Mouse (Mus musculus): ENCODE results near the gene Tssk6. TPM values are rescaled to one million over a fixed set of nuclear protein-coding genes. Genes with fewer than 3 reads are reported as not detected.
A peak's percentile ranks its signal among the peaks of the same experiment; 100 is the strongest.

Gene Tssk6
- polyA plus RNA-seq, 1 experiment from 2014 or later: 4.5 TPM

GRCm38 (mm10) chr8:69876097-69876496 is 25.9 kb upstream of the Tssk6 start:
- Histone ChIP-seq H3K4me1 (replicated peaks) (peaks cover 11% of the 10 kb centered on the region), H3K9ac (no peak overlapping the region), H3K27ac (no peak overlapping the region), H3K4me2 (no peak overlapping the region), H3K9me3 (no peaks in the 10 kb centered on the region), H3K27me3 (peaks cover 47% of the 10 kb centered on the region), H3K4me3 (no peak overlapping the region), H3K36me3 (peaks cover 18% of the 10 kb centered on the region)
- ATAC-seq (ENCODE audit: low FRiP score): no peak
- WGBS: 50% methylated on average over 10 of the region's 10 CpGs

GRCm38 (mm10) chr8:69876967-69877366 is 25.0 kb upstream of the Tssk6 start:
- H3K9me3 ChIP-seq: no peaks in the 10 kb centered on the region
- no peak for ATAC-seq (ENCODE audit: low FRiP score)
- WGBS: 78% methylated on average over 10 of the region's 10 CpGs
- H3K9ac ChIP-seq: no peak overlapping the region
- no peak overlapping the region for H3K4me2 ChIP-seq
- H3K27me3 ChIP-seq: peaks cover 56% of the 10 kb centered on the region
- no peak overlapping the region for H3K4me3 ChIP-seq
- H3K4me1 ChIP-seq (replicated peaks): peaks cover 19% of the 10 kb centered on the region
- H3K36me3 ChIP-seq: peaks cover 9% of the 10 kb centered on the region
- no peak overlapping the region for H3K27ac ChIP-seq

- WGBS: 83% methylated on average over 4 of the region's 4 CpGs
- peaks cover 24% of the 10 kb centered on the region for H3K4me1 ChIP-seq (replicated peaks)
- no peak overlapping the region for H3K4me2 ChIP-seq
- H3K27me3 ChIP-seq: peaks cover 60% of the 10 kb centered on the region
- no peak for ATAC-seq (ENCODE audit: low FRiP score)
- no peaks in the 10 kb centered on the region for H3K9me3 ChIP-seq
- H3K36me3 ChIP-seq: peaks cover 8% of the 10 kb centered on the region
- H3K4me3 ChIP-seq: no peak overlapping the region
- H3K27ac ChIP-seq: no peak overlapping the region
- no peak overlapping the region for H3K9ac ChIP-seq
These were observed 24.6 kb upstream of the Tssk6 start for GRCm38 (mm10) chr8:69877396-69877795.

- H3K4me2 ChIP-seq: no peak overlapping the region
- H3K4me3 ChIP-seq: no peak overlapping the region
- no peaks in the 10 kb centered on the region for H3K9me3 ChIP-seq
- H3K27ac ChIP-seq: no peak overlapping the region
- ATAC-seq (ENCODE audit: low FRiP score): no peak
- H3K9ac ChIP-seq: no peak overlapping the region
- H3K27me3 ChIP-seq: peaks cover 66% of the 10 kb centered on the region
- H3K36me3 ChIP-seq: peaks cover 2% of the 10 kb centered on the region; the same call in 1 of the 2 replicates
- H3K4me1 ChIP-seq (replicated peaks): peaks cover 30% of the 10 kb centered on the region
- WGBS: 72% methylated on average over 3 of the region's 3 CpGs
These were observed 24.0 kb upstream of the Tssk6 start for GRCm38 (mm10) chr8:69877992-69878391.

- Histone ChIP-seq H3K27ac (no peak overlapping the region), H3K4me1 (replicated peaks) (peaks cover 30% of the 10 kb centered on the region), H3K27me3 (peaks cover 83% of the 10 kb centered on the region), H3K9ac (no peak overlapping the region), H3K36me3 (no peaks in the 10 kb centered on the region), H3K4me3 (peak overlapping the region; percentile 44; the same call in 1 of the 2 replicates), H3K9me3 (no peaks in the 10 kb centered on the region), H3K4me2 (no peak overlapping the region)
- 66% methylated on average over 8 of the region's 8 CpGs for WGBS
- no peak for ATAC-seq (ENCODE audit: low FRiP score)
These were observed 22.3 kb upstream of the Tssk6 start for GRCm38 (mm10) chr8:69879678-69880077.

GRCm38 (mm10) chr8:69880841-69881240 is 21.1 kb upstream of the Tssk6 start:
- no peaks in the 10 kb centered on the region for H3K9me3 ChIP-seq
- H3K27me3 ChIP-seq: peaks cover 95% of the 10 kb centered on the region
- H3K4me1 ChIP-seq (replicated peaks): peaks cover 30% of the 10 kb centered on the region
- H3K27ac ChIP-seq: no peak overlapping the region
- ATAC-seq (ENCODE audit: low FRiP score): no peak
- H3K36me3 ChIP-seq: no peaks in the 10 kb centered on the region
- H3K9ac ChIP-seq: peak overlapping the region; percentile 62; the same call in 1 of the 2 replicates
- peak overlapping the region; percentile 54 for H3K4me2 ChIP-seq
- 11% methylated on average over 37 of the region's 37 CpGs for WGBS
- H3K4me3 ChIP-seq: peak overlapping the region; percentile 44

- H3K9me3 ChIP-seq: no peaks in the 10 kb centered on the region
- peaks cover 31% of the 10 kb centered on the region for H3K4me1 ChIP-seq (replicated peaks)
- peak overlapping the region; percentile 54 for H3K4me2 ChIP-seq
- peak overlapping the region; percentile 44 for H3K4me3 ChIP-seq
- H3K36me3 ChIP-seq: no peaks in the 10 kb centered on the region
- peak; percentile 8 for ATAC-seq (ENCODE audit: low FRiP score)
- no peak overlapping the region for H3K27ac ChIP-seq
- 22% methylated on average over 79 of the region's 79 CpGs for WGBS
- peaks cover 95% of the 10 kb centered on the region for H3K27me3 ChIP-seq
- peak overlapping the region; percentile 62; the same call in 1 of the 2 replicates for H3K9ac ChIP-seq
These were observed 20.6 kb upstream of the Tssk6 start for GRCm38 (mm10) chr8:69881261-69881865.

GRCm38 (mm10) chr8:69882021-69882756 is 19.8 kb upstream of the Tssk6 start:
- peak overlapping the region; percentile 54 for H3K4me2 ChIP-seq
- no peaks in the 10 kb centered on the region for H3K9me3 ChIP-seq
- no peak overlapping the region for H3K27ac ChIP-seq
- H3K9ac ChIP-seq: peak overlapping the region; percentile 62
- no peaks in the 10 kb centered on the region for H3K36me3 ChIP-seq
- peaks cover 39% of the 10 kb centered on the region for H3K4me1 ChIP-seq (replicated peaks)
- H3K27me3 ChIP-seq: peaks cover 97% of the 10 kb centered on the region
- peak overlapping the region; percentile 44 for H3K4me3 ChIP-seq
- 4% methylated on average over 102 of the region's 103 CpGs for WGBS
- ATAC-seq (ENCODE audit: low FRiP score): peak; percentile 60

- H3K36me3 ChIP-seq: no peaks in the 10 kb centered on the region
- peaks cover 98% of the 10 kb centered on the region for H3K27me3 ChIP-seq
- peak overlapping the region; percentile 44 for H3K4me3 ChIP-seq
- ATAC-seq (ENCODE audit: low FRiP score): peak; percentile 5; the same call in 1 of the 2 replicates
- peak overlapping the region; percentile 54 for H3K4me2 ChIP-seq
- peaks cover 47% of the 10 kb centered on the region for H3K4me1 ChIP-seq (replicated peaks)
- no peak overlapping the region for H3K9ac ChIP-seq
- no peak overlapping the region for H3K27ac ChIP-seq
- H3K9me3 ChIP-seq: no peaks in the 10 kb centered on the region
- 10% methylated on average over 51 of the region's 52 CpGs for WGBS
These were observed 19.0 kb upstream of the Tssk6 start for GRCm38 (mm10) chr8:69882833-69883600.

GRCm38 (mm10) chr8:69884141-69884540 is 17.8 kb upstream of the Tssk6 start:
- H3K9me3 ChIP-seq: no peaks in the 10 kb centered on the region
- no peak overlapping the region for H3K9ac ChIP-seq
- H3K4me1 ChIP-seq (replicated peaks): peaks cover 55% of the 10 kb centered on the region
- H3K4me2 ChIP-seq: no peak overlapping the region
- H3K4me3 ChIP-seq: no peak overlapping the region
- H3K36me3 ChIP-seq: no peaks in the 10 kb centered on the region
- ATAC-seq (ENCODE audit: low FRiP score): no peak
- H3K27me3 ChIP-seq: peaks cover 100% of the 10 kb centered on the region
- no peak overlapping the region for H3K27ac ChIP-seq
- WGBS: 51% methylated on average over 13 of the region's 13 CpGs

GRCm38 (mm10) chr8:69887289-69888243 is 14.4 kb upstream of the Tssk6 start, which contains the start of gene Cilp2:
Gene Cilp2, minus strand, starts transcription at chr8:69887687.
- under 1% methylated on average over 60 of the region's 60 CpGs for WGBS
- Histone ChIP-seq H3K36me3 (peaks cover 4% of the 10 kb centered on the region; the same call in 1 of the 2 replicates), H3K9ac (peak within 1 kb of the TSS; percentile 59), H3K27ac (no peak within 1 kb of the TSS), H3K27me3 (peaks cover 88% of the 10 kb centered on the region), H3K4me3 (peak within 1 kb of the TSS; percentile 27), H3K4me2 (peak within 1 kb of the TSS; percentile 48), H3K4me1 (replicated peaks) (peaks cover 47% of the 10 kb centered on the region), H3K9me3 (no peaks in the 10 kb centered on the region)
- ATAC-seq (ENCODE audit: low FRiP score): no peak

Data from hindbrain, embryonic 13.5 days (tissue).